Mouse (Mus musculus) ES-Bruce4 (cell line): ENCODE measurements around the gene Tmem185b.

Experiments
- CTCF ChIP-seq: IDR thresholded peaks from one replicate; pipeline ENCODE4 v1.8.1; 2011; ENCODE audit warnings: low read depth, low read length
- EP300 ChIP-seq: IDR thresholded peaks from 2 replicates; pipeline ENCODE4 v1.6.1; 2011; ENCODE audit warnings: low read depth, low read length; ENCODE audit not compliant: insufficient read depth

GRCm38 (mm10) chr1:119541570-119541969, 15.6 kb downstream of the Tmem185b start:
- TF ChIP-seq EP300 (no peak), CTCF (no peak)
